Mouse (Mus musculus): ENCODE data around the gene Mical2. TPM values are rescaled to one million over a fixed set of nuclear protein-coding genes. Genes with fewer than 3 reads are reported as not detected.
A peak's percentile ranks its signal among the peaks of the same experiment; 100 is the strongest.

The Mical2 gene
- polyA plus RNA-seq, 1 experiment from 2014 or later: 156 TPM

DNA sequence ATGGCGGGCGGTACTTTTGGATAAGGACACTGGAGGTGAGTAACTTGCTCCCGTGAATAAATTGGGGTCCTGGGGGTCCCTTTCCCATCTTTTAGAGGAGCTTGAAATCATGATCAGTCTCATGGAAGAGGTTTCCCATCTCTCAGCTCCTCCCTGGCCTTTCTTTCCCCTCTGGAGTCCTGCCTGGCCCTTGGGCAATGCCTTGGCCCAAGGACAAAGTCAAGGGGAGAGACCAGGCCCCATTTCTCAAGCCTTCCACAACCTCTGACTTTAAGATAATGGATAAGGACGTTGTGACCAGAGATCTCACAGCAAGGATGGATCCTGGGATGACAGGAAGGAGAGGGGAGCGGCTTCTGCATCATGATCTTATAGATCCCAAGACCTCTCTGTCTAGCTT is 152.4 kb downstream of the Mical2 start:
- H3K4me1 ChIP-seq (replicated peaks): peaks cover 23% of the 10 kb centered on the region
- no peaks in the 10 kb centered on the region for H3K27me3 ChIP-seq (replicated peaks)
- H3K4me2 ChIP-seq: no peak overlapping the region
- no peaks in the 10 kb centered on the region for H3K9me3 ChIP-seq (replicated peaks)
- H3K36me3 ChIP-seq: peaks cover 34% of the 10 kb centered on the region
- ATAC-seq (ENCODE audit: insufficient number of reproducible peaks, low FRiP score): no peak
- no peak overlapping the region for H3K9ac ChIP-seq
- no peak overlapping the region for H3K4me3 ChIP-seq
- WGBS: 75% methylated on average over 5 of the region's 5 CpGs
- H3K27ac ChIP-seq (ENCODE audit: poor library complexity, severe bottlenecking): peak overlapping the region; percentile 20; the same call in 1 of the 2 replicates

DNA sequence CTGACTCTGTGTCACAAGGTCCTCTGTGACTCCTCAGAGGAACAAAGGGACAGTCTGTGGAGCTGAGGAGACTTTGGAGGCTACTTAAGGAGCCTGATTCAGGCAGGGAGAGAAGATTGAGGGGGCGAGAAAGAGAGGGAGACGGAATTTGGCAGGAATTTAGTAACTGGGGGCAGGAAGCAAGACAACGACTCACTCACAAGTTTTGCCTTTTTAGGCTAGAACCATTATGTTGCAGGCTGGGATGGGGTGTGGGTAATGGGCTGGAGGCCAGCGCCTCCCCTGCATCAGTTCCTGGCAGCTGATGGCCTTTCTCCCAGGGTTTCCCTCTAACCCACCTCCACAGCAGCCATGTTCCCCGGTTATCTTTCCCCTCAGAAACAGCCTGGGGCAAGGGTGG is 152.8 kb downstream of the Mical2 start:
- Histone ChIP-seq H3K4me1 (replicated peaks) (peaks cover 23% of the 10 kb centered on the region), H3K4me2 (no peak overlapping the region), H3K27me3 (replicated peaks) (no peaks in the 10 kb centered on the region), H3K27ac (ENCODE audit: poor library complexity, severe bottlenecking) (peak overlapping the region; percentile 20; the same call in 1 of the 2 replicates), H3K4me3 (no peak overlapping the region), H3K9ac (no peak overlapping the region), H3K9me3 (replicated peaks) (no peaks in the 10 kb centered on the region), H3K36me3 (peaks cover 34% of the 10 kb centered on the region)
- 69% methylated on average over 5 of the region's 5 CpGs for WGBS
- ATAC-seq (ENCODE audit: insufficient number of reproducible peaks, low FRiP score): no peak

DNA sequence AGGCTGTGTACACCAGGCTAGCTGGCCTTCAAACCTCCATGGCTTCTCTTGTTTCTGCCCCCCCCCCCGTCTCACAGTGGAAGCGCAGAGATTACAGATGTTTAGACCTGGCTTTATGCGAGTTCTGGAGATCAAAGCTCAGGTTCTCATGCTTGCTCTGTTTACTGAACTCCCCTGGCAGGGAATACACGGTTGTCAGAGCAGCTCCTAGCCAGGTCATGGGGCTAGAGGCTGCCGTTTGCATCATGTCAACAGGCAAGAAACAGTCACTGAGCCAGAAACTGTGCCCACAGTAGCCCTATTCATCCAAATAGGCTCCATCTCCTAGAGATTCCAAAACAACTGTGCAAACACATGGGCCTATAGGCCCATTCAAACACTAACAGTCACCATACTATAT is 160.9 kb downstream of the Mical2 start:
- H3K9me3 ChIP-seq (replicated peaks): no peaks in the 10 kb centered on the region
- no peak overlapping the region for H3K4me3 ChIP-seq
- no peaks in the 10 kb centered on the region for H3K27me3 ChIP-seq (replicated peaks)
- WGBS: 60% methylated on average over 5 of the region's 5 CpGs
- ATAC-seq (ENCODE audit: insufficient number of reproducible peaks, low FRiP score): no peak
- no peak overlapping the region for H3K4me2 ChIP-seq
- no peak overlapping the region for H3K27ac ChIP-seq (ENCODE audit: poor library complexity, severe bottlenecking)
- H3K4me1 ChIP-seq (replicated peaks): peaks cover 35% of the 10 kb centered on the region
- H3K9ac ChIP-seq: no peak overlapping the region
- peaks cover 12% of the 10 kb centered on the region for H3K36me3 ChIP-seq

DNA sequence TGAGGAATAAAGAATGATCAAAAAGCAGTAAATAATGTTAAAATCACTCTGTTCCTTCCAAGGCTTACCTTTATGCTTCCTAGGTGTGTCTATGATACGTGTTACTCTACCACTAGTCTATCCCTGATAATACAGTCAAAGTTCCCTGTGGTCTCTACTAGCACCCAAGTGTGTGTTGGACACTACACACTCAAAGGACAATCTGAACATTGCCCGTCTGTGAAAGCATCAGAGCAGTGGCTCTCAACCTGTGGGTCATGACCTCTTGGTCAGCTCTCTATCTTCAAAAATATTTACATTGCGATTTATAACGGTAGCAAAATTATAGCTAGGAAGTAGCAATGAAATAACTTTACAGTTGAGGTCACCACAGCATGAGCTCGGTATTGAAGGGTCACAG is 162.2 kb downstream of the Mical2 start:
- Histone ChIP-seq H3K4me1 (replicated peaks) (peaks cover 38% of the 10 kb centered on the region), H3K4me3 (no peak overlapping the region), H3K9ac (no peak overlapping the region), H3K4me2 (no peak overlapping the region), H3K27me3 (replicated peaks) (no peaks in the 10 kb centered on the region), H3K36me3 (peaks cover 3% of the 10 kb centered on the region; the same call in 1 of the 2 replicates), H3K9me3 (replicated peaks) (no peaks in the 10 kb centered on the region), H3K27ac (ENCODE audit: poor library complexity, severe bottlenecking) (no peak overlapping the region)
- WGBS: 76% methylated on average over 5 of the region's 5 CpGs
- ATAC-seq (ENCODE audit: insufficient number of reproducible peaks, low FRiP score): no peak

GRCm38 (mm10) chr7:112388363-112388875 is 162.8 kb downstream of the Mical2 start:
- Histone ChIP-seq H3K4me2 (no peak overlapping the region), H3K4me3 (no peak overlapping the region), H3K9me3 (replicated peaks) (no peaks in the 10 kb centered on the region), H3K27me3 (replicated peaks) (no peaks in the 10 kb centered on the region), H3K36me3 (peaks cover 7% of the 10 kb centered on the region; the same call in 1 of the 2 replicates), H3K9ac (no peak overlapping the region), H3K27ac (ENCODE audit: poor library complexity, severe bottlenecking) (no peak overlapping the region), H3K4me1 (replicated peaks) (peaks cover 38% of the 10 kb centered on the region)
- ATAC-seq (ENCODE audit: insufficient number of reproducible peaks, low FRiP score): no peak
- WGBS: 58% methylated on average over 5 of the region's 5 CpGs

GRCm38 (mm10) chr7:112389611-112390251 is 164.1 kb downstream of the Mical2 start:
- Histone ChIP-seq H3K4me1 (replicated peaks) (peaks cover 38% of the 10 kb centered on the region), H3K4me2 (no peak overlapping the region), H3K4me3 (no peak overlapping the region), H3K27ac (ENCODE audit: poor library complexity, severe bottlenecking) (peak overlapping the region; percentile 43; the same call in 1 of the 2 replicates), H3K36me3 (peaks cover 7% of the 10 kb centered on the region; the same call in 1 of the 2 replicates), H3K9ac (no peak overlapping the region), H3K9me3 (replicated peaks) (no peaks in the 10 kb centered on the region), H3K27me3 (replicated peaks) (no peaks in the 10 kb centered on the region)
- ATAC-seq (ENCODE audit: insufficient number of reproducible peaks, low FRiP score): no peak
- 58% methylated on average over 6 of the region's 6 CpGs for WGBS

- Histone ChIP-seq H3K27me3 (replicated peaks) (no peaks in the 10 kb centered on the region), H3K9ac (no peak overlapping the region), H3K4me1 (replicated peaks) (peaks cover 38% of the 10 kb centered on the region), H3K4me3 (no peak overlapping the region), H3K27ac (ENCODE audit: poor library complexity, severe bottlenecking) (peak overlapping the region; percentile 43; the same call in 1 of the 2 replicates), H3K9me3 (replicated peaks) (no peaks in the 10 kb centered on the region), H3K4me2 (no peak overlapping the region), H3K36me3 (peaks cover 4% of the 10 kb centered on the region; the same call in 1 of the 2 replicates)
- 43% methylated on average over 11 of the region's 11 CpGs for WGBS
- no peak for ATAC-seq (ENCODE audit: insufficient number of reproducible peaks, low FRiP score)
These were observed 164.7 kb downstream of the Mical2 start for GRCm38 (mm10) chr7:112390252-112390936.

- peaks cover 4% of the 10 kb centered on the region; the same call in 1 of the 2 replicates for H3K36me3 ChIP-seq
- no peaks in the 10 kb centered on the region for H3K9me3 ChIP-seq (replicated peaks)
- H3K27ac ChIP-seq (ENCODE audit: poor library complexity, severe bottlenecking): peak overlapping the region; percentile 28; the same call in 1 of the 2 replicates
- peaks cover 38% of the 10 kb centered on the region for H3K4me1 ChIP-seq (replicated peaks)
- H3K4me2 ChIP-seq: peak overlapping the region; percentile 21; the same call in 1 of the 2 replicates
- no peak for ATAC-seq (ENCODE audit: insufficient number of reproducible peaks, low FRiP score)
- no peak overlapping the region for H3K4me3 ChIP-seq
- no peak overlapping the region for H3K9ac ChIP-seq
- 44% methylated on average over 6 of the region's 6 CpGs for WGBS
- no peaks in the 10 kb centered on the region for H3K27me3 ChIP-seq (replicated peaks)
These were observed 165.4 kb downstream of the Mical2 start for GRCm38 (mm10) chr7:112390937-112391605.

DNA sequence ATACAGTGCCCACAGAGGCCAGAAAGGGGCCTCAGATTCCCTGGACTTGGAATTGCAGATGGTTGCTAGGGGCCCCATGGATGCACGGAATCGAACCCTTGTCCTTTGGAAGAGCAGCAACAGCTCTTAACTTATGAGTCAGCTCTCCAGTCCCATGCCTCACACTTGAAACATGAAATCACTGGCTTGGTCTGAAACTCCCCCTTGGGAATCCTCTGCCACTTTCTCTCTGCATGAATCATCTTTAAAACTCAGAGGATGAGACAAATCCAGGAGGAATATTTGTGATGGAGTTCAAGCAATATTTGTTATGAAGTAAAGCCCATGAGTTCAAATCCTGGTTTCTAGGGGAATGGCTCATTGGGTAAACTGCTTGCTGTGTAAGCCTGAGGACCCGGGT is 172.1 kb downstream of the Mical2 start:
- Histone ChIP-seq H3K4me3 (no peak overlapping the region), H3K36me3 (peaks cover 7% of the 10 kb centered on the region; the same call in 1 of the 2 replicates), H3K27ac (ENCODE audit: poor library complexity, severe bottlenecking) (no peak overlapping the region), H3K4me1 (replicated peaks) (peaks cover 3% of the 10 kb centered on the region; the same call in 1 of the 2 replicates), H3K27me3 (replicated peaks) (no peaks in the 10 kb centered on the region), H3K9ac (no peak overlapping the region), H3K9me3 (replicated peaks) (no peaks in the 10 kb centered on the region), H3K4me2 (no peak overlapping the region)
- ATAC-seq (ENCODE audit: insufficient number of reproducible peaks, low FRiP score): no peak
- WGBS: 86% methylated on average over 3 of the region's 3 CpGs

DNA sequence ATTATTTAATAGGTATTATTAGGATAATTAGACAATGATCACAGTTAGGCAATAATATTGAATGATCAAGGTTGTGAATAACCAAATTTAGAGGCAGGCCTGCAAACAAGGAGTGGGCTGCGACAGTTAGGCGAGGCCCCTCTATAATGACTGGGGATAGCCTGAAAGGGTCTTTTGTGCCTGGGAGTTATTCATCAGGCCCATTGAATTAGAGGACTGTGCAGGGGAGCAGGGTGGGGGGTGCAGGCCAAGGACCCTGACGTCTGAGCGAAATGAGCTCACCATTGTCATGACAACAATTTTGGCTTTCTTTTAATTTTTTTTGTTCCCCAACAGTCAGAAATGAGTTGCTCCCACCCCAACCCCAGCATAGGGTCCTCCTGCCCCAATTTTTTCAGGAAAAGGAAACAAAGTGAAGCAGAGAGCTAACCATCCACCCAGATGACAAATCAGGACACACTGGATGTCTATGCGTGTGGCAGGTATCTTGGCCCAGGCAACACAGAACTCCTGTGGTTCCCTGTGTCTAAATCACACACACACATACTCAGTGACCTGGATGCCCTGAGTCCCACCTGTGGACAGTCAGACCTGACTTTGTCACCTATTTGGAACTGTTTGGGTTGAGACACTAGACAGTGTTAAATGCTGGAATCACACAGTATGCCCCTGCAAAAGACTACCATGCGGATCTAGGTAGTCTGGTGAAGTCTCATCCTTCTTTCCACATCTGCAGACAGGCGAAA is 173.9 kb downstream of the Mical2 start:
- peaks cover 3% of the 10 kb centered on the region; the same call in 1 of the 2 replicates for H3K4me1 ChIP-seq (replicated peaks)
- no peak for ATAC-seq (ENCODE audit: insufficient number of reproducible peaks, low FRiP score)
- H3K27me3 ChIP-seq (replicated peaks): no peaks in the 10 kb centered on the region
- H3K36me3 ChIP-seq: 0 out of 2 replicates have a peak, but pooled peaks cover 3% of the 10 kb centered on the region
- H3K27ac ChIP-seq (ENCODE audit: poor library complexity, severe bottlenecking): no peak overlapping the region
- no peak overlapping the region for H3K4me3 ChIP-seq
- WGBS: 74% methylated on average over 7 of the region's 7 CpGs
- no peaks in the 10 kb centered on the region for H3K9me3 ChIP-seq (replicated peaks)
- no peak overlapping the region for H3K4me2 ChIP-seq
- H3K9ac ChIP-seq: no peak overlapping the region
